Mouse (Mus musculus) colon, adult 2 months (tissue): Measurements from ENCODE around the gene Unc79. TPM values are rescaled to one million over a fixed set of nuclear protein-coding genes. Genes with fewer than 3 reads are reported as not detected.

Source experiments
- polyA plus RNA-seq: library from polyadenylated mRNA; depleted of rRNA; stranded (reverse); fragments of >200 nt; gene quantifications from 2 replicates; pipeline ENCODE4 v1.2.3, GENCODE M21; 2012; rRNA removed

Unc79 gene
- 0.82 and 0.94 TPM in 2 replicates for polyA plus RNA-seq

GRCm38 (mm10) chr12:102948778-102949394 is at the start of gene Unc79:
TSS of gene Unc79 (plus strand) at chr12:102948859.

GRCm38 (mm10) chr12:102899091-102899490 is 49.6 kb upstream of the Unc79 start, which contains the start of gene Cox8c:
TSS of gene Cox8c (plus strand) at chr12:102899316.

Other genes with a start within 250 kb of the Unc79 start
- gene Itpk1, start 243.9 kb upstream of the Unc79 start, polyA plus RNA-seq, result 149 and 151 TPM in 2 replicates
- 0.41 and 1.4 TPM in 2 replicates for gene Moap1, start 205.2 kb upstream of the Unc79 start, polyA plus RNA-seq
- 1.7 and 1.9 TPM in 2 replicates for gene Tmem251, start 205.1 kb upstream of the Unc79 start, polyA plus RNA-seq
- not detected in 2 replicates for gene Gm28051, start 191.1 kb upstream of the Unc79 start, polyA plus RNA-seq
- gene Gon7, start 191.1 kb upstream of the Unc79 start, polyA plus RNA-seq, result 21.5 and 28.7 TPM in 2 replicates
- gene Ubr7, start 190.9 kb upstream of the Unc79 start, polyA plus RNA-seq, result 9.5 and 9.7 TPM in 2 replicates
- 2.1 and 2.3 TPM in 2 replicates for gene Gm20604, start 190.2 kb upstream of the Unc79 start, polyA plus RNA-seq
- 13.0 and 13.8 TPM in 2 replicates for gene Btbd7, start 70.4 kb upstream of the Unc79 start, polyA plus RNA-seq
- not detected in 2 replicates for gene Cox8c, start 49.5 kb upstream of the Unc79 start, polyA plus RNA-seq